Mouse (Mus musculus): ENCODE measurements around the gene Ech1.

DNA sequence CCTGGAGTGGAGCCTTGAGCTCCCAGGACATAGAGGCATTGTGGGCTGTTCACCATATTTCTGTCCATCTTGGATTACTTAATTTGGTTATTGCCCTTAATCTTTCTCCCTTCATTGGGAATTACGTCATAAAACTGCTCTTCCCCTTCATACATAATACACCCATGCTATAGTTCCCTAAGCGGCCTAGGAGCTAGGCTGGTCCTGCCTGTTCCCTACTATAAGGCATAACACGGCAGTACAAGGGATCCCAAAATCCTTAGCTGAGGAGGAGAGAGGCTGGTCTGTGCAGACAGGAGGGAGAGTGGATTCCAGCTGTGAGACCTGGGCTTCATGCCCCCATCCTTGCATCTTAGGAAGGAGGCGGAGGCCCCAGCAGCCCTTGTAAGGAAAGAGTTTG, 7.1 kb upstream of the Ech1 start:
- TF ChIP-seq CTCF (IDR thresholded peaks at IDR 0.05; ENCODE audit: low read depth) (no peak), EP300 (optimal IDR thresholded peaks at IDR 0.05) (no peak)
